20 mouse cellular contexts compared by ENCODE assay signal in the genomic region with DNA sequence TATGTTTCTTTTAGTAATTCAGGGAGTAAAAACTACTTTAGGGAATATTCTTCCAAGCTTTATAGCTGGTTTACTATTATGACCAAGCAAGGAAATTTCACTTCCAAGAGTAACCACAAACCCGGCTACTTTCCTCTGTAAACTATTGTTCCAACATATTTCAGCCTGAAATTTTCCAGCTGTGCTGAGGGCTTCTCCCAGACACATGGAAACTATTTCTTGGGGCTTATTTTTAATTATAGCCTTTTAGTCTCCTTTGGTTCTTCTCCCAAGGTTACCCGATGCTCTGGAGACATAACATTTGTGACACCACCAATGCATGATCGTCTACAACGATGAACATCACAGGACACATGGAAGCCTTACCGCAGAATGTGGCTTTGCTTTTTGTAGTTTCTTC.
"Had no signal": no experiment of that assay in that cellular context is flagged by ENCODE, and none has a peak within 500 bp of the region (broad histone marks: within the 10 kb centered on the region; RNA-seq: fewer than 3 reads in every experiment).

No protein-coding gene starts in this region.

- H3K4me1 ChIP-seq: intestine, embryonic 15.5 days; limb, embryonic 15.5 days; liver, embryonic 15.5 days; megakaryocyte, embryonic 14.5 days; midbrain, embryonic 10.5 days; midbrain, embryonic 13.5 days; neural tube, embryonic 13.5 days had no signal

- H3K9me3 ChIP-seq: intestine, embryonic 15.5 days; limb, embryonic 15.5 days; liver, embryonic 15.5 days; midbrain, embryonic 10.5 days; midbrain, embryonic 13.5 days; neural tube, embryonic 13.5 days had no signal

- H3K4me2 ChIP-seq: intestine, embryonic 15.5 days; limb, embryonic 15.5 days; liver, embryonic 11.5 days; liver, embryonic 15.5 days; midbrain, embryonic 13.5 days; neural tube, embryonic 13.5 days had no signal

- DNase-seq: kidney, adult 18-20 months; kidney, adult 9 months; kidney, postnatal 36 days; layer of hippocampus, adult 9-11 months; lung, adult 2 months; lung, postnatal 36 days; thymus, adult 2 months; thymus, postnatal 14 days; thymus, postnatal 4 days had no signal

- H3K9ac ChIP-seq: intestine, embryonic 15.5 days; limb, embryonic 15.5 days; liver, embryonic 15.5 days; midbrain, embryonic 13.5 days; neural tube, embryonic 13.5 days had no signal

- H3K36me3 ChIP-seq: intestine, embryonic 15.5 days; limb, embryonic 15.5 days; liver, embryonic 15.5 days; midbrain, embryonic 10.5 days; midbrain, embryonic 13.5 days; neural tube, embryonic 13.5 days had no signal

- ATAC-seq: intestine, embryonic 15.5 days; lung, postnatal 0 days; midbrain, embryonic 13.5 days; midbrain, embryonic 16.5 days had no signal

- H3K27me3 ChIP-seq: intestine, embryonic 15.5 days; liver, embryonic 15.5 days; megakaryocyte, embryonic 14.5 days; midbrain, embryonic 13.5 days; neural tube, embryonic 13.5 days had no signal

- H3K4me3 ChIP-seq: intestine, embryonic 15.5 days; limb, embryonic 15.5 days; liver, embryonic 15.5 days; megakaryocyte, embryonic 14.5 days; midbrain, embryonic 10.5 days; midbrain, embryonic 13.5 days; myocyte; neural tube, embryonic 13.5 days had no signal

- H3K27ac ChIP-seq: intestine, embryonic 15.5 days; limb, embryonic 15.5 days; liver, embryonic 15.5 days; midbrain, embryonic 10.5 days; midbrain, embryonic 13.5 days; neural tube, embryonic 13.5 days had no signal
